Mouse (Mus musculus) intestine, embryonic 16.5 days (tissue): ENCODE data around the gene Gm20498. TPM values are rescaled to one million over a fixed set of nuclear protein-coding genes. Genes with fewer than 3 reads are reported as not detected.
"Not testable (repeated sequence)": the region's sequence is repeated elsewhere in the genome, so short reads cannot be mapped to it uniquely, and the experiment has no call there.

Experiments
- ATAC-seq: fragments of 200-750 bp; cut with Nextera tagmentation; 2 replicates; pipeline ENCODE4 v1.8.0; 2017; ENCODE audit warnings: moderate TSS enrichment, moderate library complexity
- H3K27ac ChIP-seq: fragments of 300-500 bp; sonication (generic); 2 replicates; pipeline ENCODE4 v1.5.1; 2014; ENCODE audit warnings: mild to moderate bottlenecking, low read length
- H3K27me3 ChIP-seq: fragments of 300-500 bp; sonication (generic); replicated peaks from 2 replicates; pipeline ENCODE4 v1.6.1; 2014; ENCODE audit warnings: low read length, control low read depth, mixed read lengths; ENCODE audit not compliant: control insufficient read depth, insufficient read depth
- H3K36me3 ChIP-seq: fragments of 300-500 bp; sonication (generic); 2 replicates; pipeline ENCODE4 v1.6.1; 2014; ENCODE audit warnings: low read length, control low read depth; ENCODE audit not compliant: control insufficient read depth, insufficient read depth
- H3K4me1 ChIP-seq: fragments of 300-500 bp; sonication (generic); 2 replicates; pipeline ENCODE4 v1.6.1; 2014; ENCODE audit warnings: low read length, control low read depth, mixed read lengths; ENCODE audit not compliant: control insufficient read depth, insufficient read depth
- H3K4me2 ChIP-seq: fragments of 300-500 bp; sonication (generic); 2 replicates; pipeline ENCODE4 v1.6.1; 2014; ENCODE audit warnings: low read depth, low read length, control low read depth
- H3K4me3 ChIP-seq: fragments of 300-500 bp; sonication (generic); 2 replicates; pipeline ENCODE4 v1.5.1; 2014; ENCODE audit warnings: mild to moderate bottlenecking, low read length
- H3K9ac ChIP-seq: fragments of 300-500 bp; sonication (generic); 2 replicates; pipeline ENCODE4 v1.6.1; 2014; ENCODE audit warnings: low read depth, low read length
- H3K9me3 ChIP-seq: fragments of 300-500 bp; sonication (generic); 2 replicates; pipeline ENCODE4 v1.6.1; 2016; ENCODE audit warnings: low read length, control low read depth; ENCODE audit not compliant: control insufficient read depth
- whole genome bisulfite sequencing: fragments of 180-500 bp; shearing (Covaris S2); extraction: QIAGEN DNeasy Blood & Tissue Kit; methylation state at CpG from one replicate; pipeline ENCODE4 v1.1.7; 2014; 5-methylcytosine and 5-hydroxymethylcytosine counted together
- polyA plus RNA-seq: library from polyadenylated mRNA; unstranded; fragments of >200 nt; fragmentation: Nextera tagmentation; extraction: Ambion mirVana; gene quantifications from 2 replicates; pipeline ENCODE4 v1.2.1, GENCODE M21; 2015

The Gm20498 gene
- polyA plus RNA-seq, 1 experiment from 2014 or later: 28.9 TPM

DNA sequence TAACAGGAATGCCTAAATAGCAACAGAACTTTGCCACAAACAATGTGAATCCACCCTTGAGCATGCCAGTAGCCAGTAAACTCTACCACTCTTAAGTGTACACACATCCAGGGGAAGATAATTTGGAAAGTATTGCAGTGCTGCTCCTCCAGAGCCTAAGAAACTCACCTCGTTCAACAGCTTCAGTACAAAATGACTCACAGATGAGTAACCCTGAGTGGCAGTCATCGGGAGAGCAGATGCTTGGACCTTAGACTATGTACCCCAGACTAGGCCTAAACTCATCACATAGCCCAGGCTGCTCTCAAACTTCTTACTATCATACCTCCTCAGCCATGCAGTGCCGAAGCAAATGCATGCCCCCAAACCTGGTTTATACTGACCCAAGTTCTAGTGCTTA, 123.7 kb downstream of the Gm20498 start:
- Histone ChIP-seq H3K9ac (no peak overlapping the region), H3K9me3 (no peaks in the 10 kb centered on the region), H3K4me3 (no peak overlapping the region), H3K4me1 (no peaks in the 10 kb centered on the region), H3K27me3 (no peaks in the 10 kb centered on the region), H3K27ac (no peak overlapping the region), H3K36me3 (no peaks in the 10 kb centered on the region), H3K4me2 (no peak overlapping the region)
- no peak for ATAC-seq
- WGBS: 79% methylated on average over 3 of the region's 3 CpGs

DNA sequence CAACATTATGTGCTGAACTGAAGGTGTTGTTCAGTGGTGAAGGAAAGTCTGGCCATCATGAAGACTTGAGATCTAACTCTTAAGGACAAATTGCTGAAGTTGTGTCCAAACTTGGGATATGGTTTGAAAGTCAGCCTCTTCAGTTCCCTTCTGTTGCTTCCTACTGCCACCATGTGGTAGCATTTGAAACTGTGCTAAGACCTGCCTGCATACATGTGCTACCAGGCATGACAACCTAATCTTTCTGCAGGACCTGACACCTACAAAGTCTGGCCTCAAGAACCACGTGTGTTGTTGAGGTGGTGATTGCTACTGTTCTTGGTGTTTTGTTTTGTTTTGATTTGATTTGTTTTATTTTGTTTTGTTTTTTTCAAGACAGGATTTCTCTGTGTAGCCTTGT, 130.5 kb downstream of the Gm20498 start:
- H3K9ac ChIP-seq: no peak overlapping the region
- no peak overlapping the region for H3K27ac ChIP-seq
- H3K27me3 ChIP-seq: no peaks in the 10 kb centered on the region
- H3K4me3 ChIP-seq: no peak overlapping the region
- 16% methylated on average over 1 of the region's 1 CpGs for WGBS
- ATAC-seq: 0 out of 2 replicates have a peak, but pooled peaks have one; percentile 50
- H3K4me1 ChIP-seq: no peaks in the 10 kb centered on the region
- no peaks in the 10 kb centered on the region for H3K36me3 ChIP-seq
- no peaks in the 10 kb centered on the region for H3K9me3 ChIP-seq
- H3K4me2 ChIP-seq: no peak overlapping the region

DNA sequence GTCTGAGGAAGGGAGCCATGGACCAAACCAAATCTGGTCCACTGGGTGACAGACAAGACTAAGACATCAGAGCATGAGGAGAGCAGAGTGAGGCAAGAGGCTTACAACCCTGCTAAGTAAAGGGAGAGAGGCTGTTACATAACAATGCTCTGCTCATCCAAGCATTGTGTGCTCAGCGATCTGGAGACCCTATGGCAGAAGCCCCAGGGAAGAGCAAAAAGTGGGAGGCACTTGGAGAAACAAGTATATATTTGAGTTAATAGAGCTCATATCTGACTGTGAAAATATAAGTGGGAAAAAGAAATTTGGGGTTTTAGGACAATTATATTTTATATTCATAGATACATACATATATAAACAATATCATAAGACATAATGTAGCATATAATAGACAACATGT, 153.3 kb downstream of the Gm20498 start, which contains the start of gene Gm4787:
TSS of gene Gm4787 (minus strand) at position 101 of the 400 bp plus-strand sequence.
- not testable (repeated sequence) for H3K9me3 ChIP-seq, H3K4me3 ChIP-seq, H3K27me3 ChIP-seq, H3K4me2 ChIP-seq, H3K36me3 ChIP-seq, H3K9ac ChIP-seq, H3K27ac ChIP-seq, ATAC-seq, H3K4me1 ChIP-seq
- WGBS: 67% methylated on average over 1 of the region's 1 CpGs

DNA sequence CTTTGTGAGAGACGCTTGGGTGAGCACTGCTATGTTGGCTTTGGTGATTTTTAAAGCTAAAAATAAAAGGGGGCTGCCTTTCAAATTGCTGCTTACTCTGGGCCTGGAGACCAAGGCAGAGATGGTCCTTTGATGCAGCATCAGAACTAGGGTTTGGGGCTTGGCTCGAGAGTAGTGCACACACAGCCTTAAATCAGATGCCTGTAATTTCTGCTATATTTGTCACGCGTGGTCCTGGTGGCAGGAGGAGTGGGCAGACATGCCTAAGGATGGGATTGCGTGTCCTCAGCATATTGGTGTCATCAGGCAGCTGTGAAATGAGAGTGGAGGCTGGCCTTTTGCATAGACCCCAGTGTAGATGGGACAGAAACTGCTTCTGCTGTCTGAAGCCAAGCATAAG, 198.9 kb downstream of the Gm20498 start:
- H3K36me3 ChIP-seq: no peaks in the 10 kb centered on the region
- no peak overlapping the region for H3K4me3 ChIP-seq
- H3K4me2 ChIP-seq: no peak overlapping the region
- no peak overlapping the region for H3K9ac ChIP-seq
- no peak for ATAC-seq
- 71% methylated on average over 5 of the region's 5 CpGs for WGBS
- no peaks in the 10 kb centered on the region for H3K9me3 ChIP-seq
- H3K27me3 ChIP-seq: peaks cover 5% of the 10 kb centered on the region
- no peak overlapping the region for H3K27ac ChIP-seq
- H3K4me1 ChIP-seq: peaks cover 2% of the 10 kb centered on the region; the same call in 1 of the 2 replicates

DNA sequence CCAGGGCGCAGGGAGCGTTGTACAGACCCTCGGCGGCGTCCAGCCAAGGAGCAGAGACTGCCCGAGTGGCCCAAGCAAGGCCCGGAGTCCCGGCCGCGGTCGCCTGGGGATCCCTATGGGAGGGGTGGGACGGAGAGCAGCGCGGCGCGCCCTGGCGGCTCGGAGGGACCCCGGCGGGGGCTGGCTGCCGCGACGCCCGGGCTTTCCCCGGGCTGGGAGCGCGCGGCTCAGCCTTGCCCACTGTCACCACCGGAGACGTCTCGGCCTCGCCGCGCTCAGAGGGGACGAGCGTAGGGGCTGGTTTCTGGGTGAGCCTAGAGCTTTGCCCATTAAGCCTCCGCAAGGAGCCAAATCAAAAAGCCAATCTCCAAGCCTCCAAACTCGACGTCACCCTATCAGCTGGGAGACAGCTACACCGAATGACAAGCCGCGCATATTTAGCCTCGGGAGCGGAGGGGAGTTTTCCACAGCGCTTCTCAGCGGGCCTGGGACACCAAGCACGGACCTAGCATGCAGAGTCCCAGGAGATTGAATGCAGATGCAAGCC, 199.8 kb downstream of the Gm20498 start, which contains the start of gene Slc8a3:
TSS of gene Slc8a3 (minus strand) at position 306 of the 547 bp plus-strand sequence.
- ATAC-seq: peak; percentile 81
- Histone ChIP-seq H3K27ac (no peak within 1 kb of the TSS), H3K9me3 (no peaks in the 10 kb centered on the region), H3K27me3 (peaks cover 5% of the 10 kb centered on the region), H3K36me3 (no peaks in the 10 kb centered on the region), H3K4me3 (peak within 1 kb of the TSS; percentile 69), H3K4me1 (peaks cover 2% of the 10 kb centered on the region; the same call in 1 of the 2 replicates), H3K9ac (peak within 1 kb of the TSS; percentile 74), H3K4me2 (peak within 1 kb of the TSS; percentile 99)
- WGBS: under 1% methylated on average over 47 of the region's 47 CpGs

DNA sequence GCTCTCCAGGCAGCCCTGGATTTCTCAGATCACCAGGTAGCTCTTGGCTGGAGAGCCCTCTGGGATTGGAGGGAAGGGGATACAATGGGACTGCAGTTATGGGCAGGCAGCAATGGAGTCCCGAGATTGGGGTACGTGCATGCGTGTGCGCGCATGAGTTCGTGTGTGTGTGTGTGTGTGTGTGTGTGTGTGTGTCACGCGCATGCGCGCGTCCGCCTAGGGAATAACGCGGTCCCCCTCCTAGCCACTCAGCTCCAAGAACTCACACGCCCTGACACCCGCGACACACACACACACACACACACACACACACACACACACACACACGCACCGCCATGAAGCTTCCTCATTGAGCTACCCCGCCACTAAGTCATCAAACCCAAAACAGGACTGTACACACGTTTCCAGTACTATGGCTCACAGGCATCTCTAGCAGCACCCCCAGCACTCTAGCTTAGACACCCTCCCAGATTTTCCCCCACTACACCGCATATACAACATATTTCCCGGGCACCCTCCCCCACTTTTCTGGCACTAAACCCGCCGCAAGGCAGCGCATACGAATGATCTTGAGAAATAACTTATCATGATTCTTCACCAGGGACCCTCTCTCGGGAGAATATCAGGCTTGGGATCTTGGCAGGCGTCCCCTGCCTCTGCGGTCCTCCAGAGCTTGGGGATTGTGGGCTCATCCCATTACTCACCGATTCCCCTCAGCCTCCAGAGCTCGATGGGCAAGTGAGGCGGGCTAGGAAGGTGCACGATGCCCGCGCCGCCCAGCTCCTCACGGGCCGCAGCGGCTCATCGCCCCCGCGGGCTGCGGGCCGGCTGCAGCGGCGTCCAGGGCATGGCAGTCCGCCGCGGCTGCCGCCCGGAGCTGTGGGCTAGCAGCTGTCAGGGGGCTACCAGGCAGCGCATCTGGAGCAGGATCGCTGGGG, 200.5 kb downstream of the Gm20498 start:
- Histone ChIP-seq H3K4me2 (peak overlapping the region; percentile 99), H3K27me3 (peaks cover 5% of the 10 kb centered on the region), H3K9me3 (no peaks in the 10 kb centered on the region), H3K36me3 (no peaks in the 10 kb centered on the region), H3K4me3 (peak overlapping the region; percentile 69), H3K9ac (peak overlapping the region; percentile 74), H3K4me1 (peaks cover 2% of the 10 kb centered on the region; the same call in 1 of the 2 replicates), H3K27ac (no peak overlapping the region)
- peak; percentile 66 for ATAC-seq
- WGBS: 2% methylated on average over 54 of the region's 54 CpGs

DNA sequence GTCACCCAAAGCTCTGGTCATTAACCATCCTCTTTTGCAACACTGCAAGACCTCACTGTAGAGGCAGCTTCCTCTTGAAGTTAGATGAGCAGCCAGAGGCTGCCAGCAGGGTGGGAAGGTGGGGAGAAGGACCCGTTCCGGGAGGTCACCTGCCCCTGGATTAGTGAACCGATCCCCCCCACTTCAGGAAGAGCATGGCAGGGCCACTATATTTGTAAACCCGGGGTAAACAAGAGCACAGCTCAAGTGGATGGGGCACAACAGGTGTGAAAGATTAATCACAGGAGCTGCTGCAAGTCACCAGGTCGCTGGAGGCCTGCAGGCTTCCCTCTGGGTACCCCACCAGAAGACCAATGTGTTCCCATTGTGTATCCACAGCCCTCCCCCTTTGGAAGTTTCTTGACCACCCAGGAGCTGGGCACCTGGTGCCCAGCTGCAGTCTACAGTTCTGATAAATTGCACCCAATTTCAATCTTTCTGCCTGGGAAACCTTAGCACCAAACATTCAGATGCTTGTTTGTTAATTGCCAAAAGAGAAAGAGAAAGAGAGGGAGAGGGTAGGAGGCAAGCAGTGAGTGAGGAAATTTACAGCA, 201.6 kb downstream of the Gm20498 start:
- Histone ChIP-seq H3K9me3 (no peaks in the 10 kb centered on the region), H3K27ac (no peak overlapping the region), H3K4me3 (no peak overlapping the region), H3K4me1 (peaks cover 2% of the 10 kb centered on the region; the same call in 1 of the 2 replicates), H3K9ac (no peak overlapping the region), H3K36me3 (no peaks in the 10 kb centered on the region), H3K27me3 (peaks cover 5% of the 10 kb centered on the region), H3K4me2 (no peak overlapping the region)
- no peak for ATAC-seq
- WGBS: 46% methylated on average over 5 of the region's 5 CpGs

DNA sequence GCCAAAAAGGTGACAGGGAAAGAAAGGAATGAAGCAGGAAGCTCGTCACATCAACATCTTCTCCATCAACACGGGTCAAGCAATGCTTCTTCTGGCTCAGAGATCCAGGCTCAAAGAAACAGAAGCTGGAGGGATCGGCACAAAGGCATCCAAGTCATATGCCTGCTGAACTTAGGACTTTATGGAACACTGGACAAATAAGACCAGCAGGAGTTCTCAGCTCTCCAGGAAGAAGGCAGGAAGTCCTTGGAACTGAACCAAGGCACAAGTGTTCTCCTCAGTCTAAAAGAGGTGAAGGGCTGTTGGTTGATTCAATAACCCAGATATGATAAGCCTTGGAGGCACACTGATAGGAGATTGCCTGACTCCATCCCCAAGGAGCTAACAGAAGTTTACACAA, 207.7 kb downstream of the Gm20498 start:
- Histone ChIP-seq H3K27me3 (no peaks in the 10 kb centered on the region), H3K4me3 (no peak overlapping the region), H3K9ac (no peak overlapping the region), H3K36me3 (no peaks in the 10 kb centered on the region), H3K27ac (no peak overlapping the region), H3K4me2 (no peak overlapping the region), H3K4me1 (no peaks in the 10 kb centered on the region), H3K9me3 (no peaks in the 10 kb centered on the region)
- no peak for ATAC-seq
- WGBS: 85% methylated on average over 3 of the region's 3 CpGs

DNA sequence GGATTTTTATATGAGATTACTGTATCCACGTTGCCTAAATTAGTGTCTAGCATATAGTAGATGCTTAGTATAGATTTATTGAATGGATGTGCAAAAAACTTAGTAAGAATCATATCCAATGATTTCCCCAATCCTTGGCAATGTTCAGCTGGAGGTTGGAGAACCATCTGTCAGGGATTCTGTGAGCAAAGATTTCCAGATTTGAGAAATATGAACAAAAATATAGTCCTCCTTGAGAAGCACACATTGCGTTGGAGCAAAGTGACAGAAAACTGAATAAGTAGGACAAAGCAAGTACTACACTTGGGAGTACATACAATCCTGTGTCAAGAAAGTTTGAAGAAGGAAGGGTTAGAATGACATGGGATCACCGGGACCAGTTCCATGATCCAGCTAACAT, 208.6 kb downstream of the Gm20498 start:
- no peak for ATAC-seq
- no peak overlapping the region for H3K4me2 ChIP-seq
- no peaks in the 10 kb centered on the region for H3K9me3 ChIP-seq
- no peak overlapping the region for H3K4me3 ChIP-seq
- no peaks in the 10 kb centered on the region for H3K4me1 ChIP-seq
- H3K27me3 ChIP-seq: no peaks in the 10 kb centered on the region
- H3K9ac ChIP-seq: no peak overlapping the region
- no peak overlapping the region for H3K27ac ChIP-seq
- 92% methylated on average over 3 of the region's 3 CpGs for WGBS
- H3K36me3 ChIP-seq: no peaks in the 10 kb centered on the region
